ENCODE assay signal across 33 mouse cellular contexts in genomic region chr5:27879726-27880125, GRCm38 (mm10). TPM values are rescaled to one million over a fixed set of nuclear protein-coding genes. Genes with fewer than 3 reads are reported as not detected.
"Had no signal": no experiment of that assay in that cellular context is flagged by ENCODE, and none has a peak within 500 bp of the region (broad histone marks: within the 10 kb centered on the region; RNA-seq: fewer than 3 reads in every experiment).

No protein-coding gene starts in this region.

- H3K27me3 ChIP-seq: forebrain, embryonic 15.5 days; hindbrain, embryonic 13.5 days; hindbrain, embryonic 15.5 days; limb, embryonic 13.5 days; limb, embryonic 15.5 days; liver, embryonic 12.5 days had no signal

- ATAC-seq: forebrain, embryonic 15.5 days; forebrain, postnatal 0 days; hindbrain, postnatal 0 days; intestine, embryonic 16.5 days; liver, embryonic 12.5 days had no signal

- H3K36me3 ChIP-seq: forebrain, embryonic 15.5 days; hindbrain, embryonic 13.5 days; hindbrain, embryonic 15.5 days; limb, embryonic 13.5 days; limb, embryonic 15.5 days; liver, embryonic 12.5 days had no signal

- H3K4me1 ChIP-seq: forebrain, embryonic 15.5 days; hindbrain, embryonic 13.5 days; hindbrain, embryonic 15.5 days; limb, embryonic 13.5 days; limb, embryonic 15.5 days; liver, embryonic 12.5 days had no signal

- DNase-seq: forebrain, postnatal 0 days; gastrocnemius, postnatal 14 days; gastrocnemius, postnatal 36 days; heart, adult 18-20 months; heart, postnatal 10 days; kidney, postnatal 14 days; layer of hippocampus, adult 9-11 months; layer of hippocampus, postnatal 36 days; left cerebral cortex, postnatal 4 days; lung, adult 18-20 months had no signal

- H3K9ac ChIP-seq: forebrain, embryonic 15.5 days; forebrain, postnatal 0 days; hindbrain, embryonic 13.5 days; hindbrain, embryonic 15.5 days; limb, embryonic 13.5 days; limb, embryonic 15.5 days; liver, embryonic 12.5 days; liver, embryonic 14.5 days had no signal

- H3K4me3 ChIP-seq: forebrain, embryonic 15.5 days; hindbrain, embryonic 13.5 days; hindbrain, embryonic 15.5 days; limb, embryonic 13.5 days; limb, embryonic 15.5 days; liver, embryonic 12.5 days had no signal

- H3K9me3 ChIP-seq: forebrain, embryonic 15.5 days; hindbrain, embryonic 13.5 days; hindbrain, embryonic 15.5 days; limb, embryonic 13.5 days; limb, embryonic 15.5 days; liver, embryonic 12.5 days had no signal

- H3K27ac ChIP-seq: forebrain, embryonic 15.5 days; hindbrain, embryonic 13.5 days; hindbrain, embryonic 15.5 days; hindbrain, postnatal 0 days; kidney, postnatal 0 days; limb, embryonic 13.5 days; limb, embryonic 15.5 days; liver, embryonic 12.5 days; liver, embryonic 14.5 days had no signal

- H3K4me2 ChIP-seq: forebrain, embryonic 15.5 days; heart, embryonic 11.5 days; hindbrain, embryonic 13.5 days; hindbrain, embryonic 15.5 days; limb, embryonic 13.5 days; limb, embryonic 15.5 days; liver, embryonic 12.5 days had no signal

RNA-seq across cellular contexts. Expression of gene Htr5a, which starts 37.8 kb away (rescaled TPM):
- total RNA-seq: gastrocnemius, adult 18-20 months; gastrocnemius, adult 8-10 months; gastrocnemius, postnatal 14 days; gastrocnemius, postnatal 36 days; heart, adult 18-20 months; heart, adult 8-10 months; heart, postnatal 10 days; heart, postnatal 25 days; hematopoietic stem cell, adult 5-6 weeks; liver, adult 2 months had no signal
- polyA plus RNA-seq: gonadal fat pad, adult 2 months; heart, embryonic 11.5 days; heart, embryonic 14.5 days; heart, embryonic 16.5 days; hindbrain, embryonic 11.5 days; intestine, embryonic 16.5 days; kidney, postnatal 0 days; limb, embryonic 11.5 days; limb, embryonic 13.5 days; limb, embryonic 15.5 days; liver, adult 2 months; liver, embryonic 12.5 days; liver, embryonic 14.5 days; liver, embryonic 16.5 days had no signal
